Mouse (Mus musculus): ENCODE measurements at regions not wholly inside any gene's neighbourhood (a gene's known extent, or its start where the extent isn't known, plus 50 kb on each side); places are given as distances from the start of the nearest gene placed in this dataset.

GRCm38 (mm10) chr8:30359464-30359863 lies 2912.0 kb downstream of the Poteg start:
- no peaks in the 10 kb centered on the region for H3K9me3 ChIP-seq (ENCODE audit: low read depth, low read length)
- no peak overlapping the region for H3K4me3 ChIP-seq (ENCODE audit: low read depth, low read length)
- H3K27ac ChIP-seq (ENCODE audit: low read depth): no peak overlapping the region
- TF ChIP-seq CTCF (IDR thresholded peaks at IDR 0.05; ENCODE audit: low read depth): no peak
- H3K36me3 ChIP-seq (ENCODE audit: insufficient read depth): no peaks in the 10 kb centered on the region
- H3K9ac ChIP-seq: no peak overlapping the region
- no peaks in the 10 kb centered on the region for H3K27me3 ChIP-seq (ENCODE audit: insufficient read depth, low read length)
- ATAC-seq (ENCODE audit: insufficient read depth) (no peak), DNase-seq (no peak)
- WGBS: 60% methylated on average over 1 of the region's 1 CpGs
- no peak overlapping the region for H3K4me2 ChIP-seq
- no peaks in the 10 kb centered on the region for H3K4me1 ChIP-seq (ENCODE audit: insufficient read depth)

- Histone ChIP-seq H3K4me3 (ENCODE audit: low read depth, low read length) (no peak overlapping the region), H3K4me2 (no peak overlapping the region), H3K27ac (ENCODE audit: low read depth) (no peak overlapping the region), H3K36me3 (ENCODE audit: insufficient read depth) (no peaks in the 10 kb centered on the region), H3K9me3 (ENCODE audit: low read depth, low read length) (no peaks in the 10 kb centered on the region), H3K4me1 (ENCODE audit: insufficient read depth) (no peaks in the 10 kb centered on the region), H3K9ac (no peak overlapping the region), H3K27me3 (ENCODE audit: insufficient read depth, low read length) (no peaks in the 10 kb centered on the region)
- WGBS: 67% methylated on average over 2 of the region's 2 CpGs
- DNase-seq (no peak), ATAC-seq (ENCODE audit: insufficient read depth) (no peak)
- no peak for TF ChIP-seq CTCF (IDR thresholded peaks at IDR 0.05; ENCODE audit: low read depth)
Observed at GRCm38 (mm10) chr8:30365721-30366120, 2918.3 kb downstream of the Poteg start.

- no peaks in the 10 kb centered on the region for H3K27me3 ChIP-seq (ENCODE audit: insufficient read depth, low read length)
- no peak overlapping the region for H3K4me3 ChIP-seq (ENCODE audit: low read depth, low read length)
- TF ChIP-seq CTCF (IDR thresholded peaks at IDR 0.05; ENCODE audit: low read depth): no peak
- no peak overlapping the region for H3K27ac ChIP-seq (ENCODE audit: low read depth)
- 65% methylated on average over 2 of the region's 2 CpGs for WGBS
- H3K36me3 ChIP-seq (ENCODE audit: insufficient read depth): no peaks in the 10 kb centered on the region
- no peaks in the 10 kb centered on the region for H3K4me1 ChIP-seq (ENCODE audit: insufficient read depth)
- no peak overlapping the region for H3K4me2 ChIP-seq
- ATAC-seq (ENCODE audit: insufficient read depth): no peak
- peak; percentile 3 for DNase-seq
- H3K9me3 ChIP-seq (ENCODE audit: low read depth, low read length): no peaks in the 10 kb centered on the region
- no peak overlapping the region for H3K9ac ChIP-seq
Observed at GRCm38 (mm10) chr8:30391936-30392335, 2944.5 kb downstream of the Poteg start.

- Histone ChIP-seq H3K4me2 (no peak overlapping the region), H3K27ac (ENCODE audit: low read depth) (no peak overlapping the region), H3K4me3 (ENCODE audit: low read depth, low read length) (no peak overlapping the region), H3K4me1 (ENCODE audit: insufficient read depth) (no peaks in the 10 kb centered on the region), H3K9ac (no peak overlapping the region), H3K36me3 (ENCODE audit: insufficient read depth) (no peaks in the 10 kb centered on the region), H3K9me3 (ENCODE audit: low read depth, low read length) (no peaks in the 10 kb centered on the region), H3K27me3 (ENCODE audit: insufficient read depth, low read length) (no peaks in the 10 kb centered on the region)
- TF ChIP-seq CTCF (IDR thresholded peaks at IDR 0.05; ENCODE audit: low read depth): no peak
- 66% methylated on average over 2 of the region's 2 CpGs for WGBS
- DNase-seq: no peak
- ATAC-seq (ENCODE audit: insufficient read depth): no peak
Observed at GRCm38 (mm10) chr8:30439423-30439822, 2989.1 kb upstream of the 5930422O12Rik start.

GRCm38 (mm10) chr8:30441821-30442220 lies 2986.7 kb upstream of the 5930422O12Rik start:
- DNase-seq (no peak), ATAC-seq (ENCODE audit: insufficient read depth) (no peak)
- no peak for TF ChIP-seq CTCF (IDR thresholded peaks at IDR 0.05; ENCODE audit: low read depth)
- Histone ChIP-seq H3K9ac (no peak overlapping the region), H3K4me2 (no peak overlapping the region), H3K9me3 (ENCODE audit: low read depth, low read length) (no peaks in the 10 kb centered on the region), H3K4me1 (ENCODE audit: insufficient read depth) (no peaks in the 10 kb centered on the region), H3K27ac (ENCODE audit: low read depth) (no peak overlapping the region), H3K4me3 (ENCODE audit: low read depth, low read length) (no peak overlapping the region), H3K36me3 (ENCODE audit: insufficient read depth) (no peaks in the 10 kb centered on the region), H3K27me3 (ENCODE audit: insufficient read depth, low read length) (no peaks in the 10 kb centered on the region)
- WGBS: 86% methylated on average over 1 of the region's 1 CpGs

- H3K4me1 ChIP-seq (ENCODE audit: insufficient read depth): no peaks in the 10 kb centered on the region
- H3K4me2 ChIP-seq: no peak overlapping the region
- H3K36me3 ChIP-seq (ENCODE audit: insufficient read depth): no peaks in the 10 kb centered on the region
- WGBS: 61% methylated on average over 2 of the region's 2 CpGs
- no peak for TF ChIP-seq CTCF (IDR thresholded peaks at IDR 0.05; ENCODE audit: low read depth)
- no peak overlapping the region for H3K4me3 ChIP-seq (ENCODE audit: low read depth, low read length)
- H3K27ac ChIP-seq (ENCODE audit: low read depth): no peak overlapping the region
- H3K27me3 ChIP-seq (ENCODE audit: insufficient read depth, low read length): no peaks in the 10 kb centered on the region
- ATAC-seq (ENCODE audit: insufficient read depth): no peak
- H3K9me3 ChIP-seq (ENCODE audit: low read depth, low read length): no peaks in the 10 kb centered on the region
- no peak for DNase-seq
- no peak overlapping the region for H3K9ac ChIP-seq
Observed at GRCm38 (mm10) chr8:30443874-30444273, 2984.6 kb upstream of the 5930422O12Rik start.

GRCm38 (mm10) chr8:30444274-30444673 lies 2984.2 kb upstream of the 5930422O12Rik start:
- H3K4me1 ChIP-seq (ENCODE audit: insufficient read depth): no peaks in the 10 kb centered on the region
- ATAC-seq (ENCODE audit: insufficient read depth) (no peak), DNase-seq (no peak)
- H3K36me3 ChIP-seq (ENCODE audit: insufficient read depth): no peaks in the 10 kb centered on the region
- H3K9ac ChIP-seq: no peak overlapping the region
- 75% methylated on average over 4 of the region's 4 CpGs for WGBS
- TF ChIP-seq CTCF (IDR thresholded peaks at IDR 0.05; ENCODE audit: low read depth): no peak
- no peak overlapping the region for H3K4me2 ChIP-seq
- no peak overlapping the region for H3K4me3 ChIP-seq (ENCODE audit: low read depth, low read length)
- H3K9me3 ChIP-seq (ENCODE audit: low read depth, low read length): no peaks in the 10 kb centered on the region
- H3K27ac ChIP-seq (ENCODE audit: low read depth): no peak overlapping the region
- no peaks in the 10 kb centered on the region for H3K27me3 ChIP-seq (ENCODE audit: insufficient read depth, low read length)

- H3K27me3 ChIP-seq (ENCODE audit: insufficient read depth, low read length): no peaks in the 10 kb centered on the region
- no peak overlapping the region for H3K4me2 ChIP-seq
- ATAC-seq (ENCODE audit: insufficient read depth) (no peak), DNase-seq (no peak)
- no peak overlapping the region for H3K4me3 ChIP-seq (ENCODE audit: low read depth, low read length)
- no peaks in the 10 kb centered on the region for H3K9me3 ChIP-seq (ENCODE audit: low read depth, low read length)
- TF ChIP-seq CTCF (IDR thresholded peaks at IDR 0.05; ENCODE audit: low read depth): no peak
- H3K36me3 ChIP-seq (ENCODE audit: insufficient read depth): no peaks in the 10 kb centered on the region
- no peaks in the 10 kb centered on the region for H3K4me1 ChIP-seq (ENCODE audit: insufficient read depth)
- H3K27ac ChIP-seq (ENCODE audit: low read depth): no peak overlapping the region
- WGBS: 46% methylated on average over 4 of the region's 4 CpGs
- no peak overlapping the region for H3K9ac ChIP-seq
Observed at GRCm38 (mm10) chr8:30458136-30458535, 2970.4 kb upstream of the 5930422O12Rik start.

Measured in lung, embryonic 14.5 days (tissue).